Mouse (Mus musculus) heart, postnatal 14 days (tissue): ENCODE measurements around the gene Cacng4. TPM values are rescaled to one million over a fixed set of nuclear protein-coding genes. Genes with fewer than 3 reads are reported as not detected.

Experiments
- DNase-seq, 2 experiments: peaks; one replicate each; pipeline ENCODE4 v3.0.0; 2021 to 2022
- intact Hi-C: fragments of 180-260 bp; cut with DNase I; formaldehyde crosslinking; loops from one replicate; pipeline ENCODE4 v1.15.1; 2025
- total RNA-seq, 2 experiments: library from RNA; stranded (reverse); gene quantifications; 2 replicates each; pipeline ENCODE4 v1.2.3; 2021

The Cacng4 gene
- total RNA-seq, 2 experiments from 2014 or later = 0.33 to 0.49 TPM

DNA sequence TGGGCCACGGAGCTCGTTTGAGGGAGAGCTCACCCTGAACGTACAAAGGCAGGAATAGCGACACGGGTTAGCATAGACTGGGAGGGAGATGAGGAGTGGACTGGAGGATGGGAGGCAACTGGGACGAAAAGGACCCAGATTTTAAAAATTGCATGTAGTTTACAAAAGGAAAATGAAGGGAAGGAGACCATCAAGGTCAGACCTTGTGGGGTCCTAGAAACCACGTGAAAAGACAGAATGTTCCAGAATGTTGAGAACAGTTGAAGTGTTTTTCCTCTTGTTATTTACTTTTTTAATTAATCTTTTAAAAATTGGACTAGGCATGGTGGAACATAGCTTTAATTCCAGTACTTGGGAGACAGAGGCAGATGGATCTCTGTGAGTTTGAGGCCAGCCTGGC, 73.3 kb downstream of the Cacng4 start:
- intact Hi-C loops = no loop called here
- no peak for DNase-seq

DNA sequence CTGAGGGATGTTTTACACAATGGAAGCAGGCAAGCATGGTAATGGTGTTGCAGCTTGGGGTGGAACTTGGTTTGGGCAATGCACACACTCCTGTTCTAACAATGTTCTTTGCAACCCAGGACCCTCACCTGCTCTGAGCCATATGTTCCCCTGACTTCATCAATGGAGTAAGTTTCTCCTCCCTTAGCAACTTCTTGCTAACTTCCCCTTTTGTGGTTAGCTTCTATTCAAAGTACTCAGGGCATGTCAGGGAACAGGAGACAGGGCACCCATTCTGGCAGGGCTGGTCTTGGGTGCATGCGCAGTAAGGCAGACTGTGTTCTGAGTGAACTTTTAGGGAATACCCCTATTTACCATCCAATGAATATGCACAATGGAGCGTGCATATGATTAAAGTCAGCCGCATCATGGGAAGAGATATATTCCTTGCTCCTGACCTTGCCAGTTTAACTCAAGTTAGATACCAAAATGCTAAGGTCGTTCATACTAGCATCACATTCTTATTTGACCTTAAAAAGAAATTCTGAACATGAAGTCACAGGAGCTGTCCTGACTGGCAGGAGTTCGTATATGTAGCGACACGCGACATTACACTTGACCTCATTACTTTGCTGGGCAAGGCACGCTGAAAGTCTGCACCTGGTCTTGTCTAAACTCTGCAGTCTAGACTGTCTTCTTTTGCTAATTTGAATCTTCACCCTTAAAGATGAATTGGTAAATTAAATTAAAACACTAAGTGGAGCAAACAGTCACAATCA, 73.9 kb downstream of the Cacng4 start:
- no peak for DNase-seq
- intact Hi-C loops = no loop called here

DNA sequence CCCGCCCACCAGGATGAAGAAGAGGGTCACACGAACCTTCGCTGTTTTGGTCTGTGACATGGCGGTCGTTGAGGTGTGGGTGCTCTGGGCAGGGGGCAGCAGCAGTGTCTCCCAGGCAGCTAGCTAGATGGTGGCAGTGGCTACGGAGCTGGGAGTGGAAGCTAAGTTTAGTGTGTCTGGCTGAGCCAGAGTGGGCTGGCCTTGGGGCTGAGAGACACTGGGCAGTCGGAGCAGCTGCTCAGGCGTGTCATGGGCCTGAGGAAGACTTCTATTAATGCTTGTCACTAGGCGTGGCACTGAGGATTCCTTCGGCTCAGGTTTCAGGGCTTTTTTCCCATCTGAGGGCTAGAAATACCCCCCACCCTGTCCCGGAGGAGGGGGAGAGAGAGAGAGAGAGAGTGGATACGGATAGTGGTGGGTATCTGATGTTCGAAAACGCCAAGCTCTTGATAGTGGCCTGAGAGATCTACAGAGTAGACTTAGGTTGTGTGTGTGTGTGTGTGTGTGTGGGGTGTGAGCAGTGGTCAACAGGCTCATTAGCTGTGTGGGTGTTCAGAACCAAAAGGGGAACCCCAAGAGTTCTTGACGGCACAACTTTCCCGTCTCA, 77.9 kb downstream of the Cacng4 start, which contains the start of gene Cacng1:
Gene Cacng1, minus strand, starts transcription at position 191 of the 607 bp plus-strand sequence.
- intact Hi-C loops = no loop called here

DNA sequence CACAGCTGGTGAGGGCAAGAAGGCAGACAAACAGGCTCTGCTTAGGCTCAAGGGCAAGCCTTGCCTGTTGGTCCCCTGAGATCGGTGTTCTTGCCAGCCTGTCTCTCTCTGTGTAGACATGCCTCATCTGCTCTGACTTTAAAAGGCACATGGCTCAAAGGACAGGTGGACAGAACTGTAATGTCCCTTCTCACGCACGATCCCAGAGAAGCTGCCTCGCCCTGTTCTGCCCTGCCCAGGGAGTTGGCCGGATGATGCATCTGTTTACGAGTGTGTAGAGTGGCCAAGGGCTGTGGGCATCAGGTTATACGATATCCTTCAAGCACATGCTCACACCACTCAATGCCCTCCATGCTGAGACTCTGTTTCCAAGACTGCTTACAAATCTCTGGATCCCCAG, 80.0 kb downstream of the Cacng4 start:
- intact Hi-C loops = no loop called here
- DNase-seq = no peak

More for the DNA sequence above, 77.9 kb downstream of the Cacng4 start, which contains the start of gene Cacng1:
- no peak for DNase-seq

DNA sequence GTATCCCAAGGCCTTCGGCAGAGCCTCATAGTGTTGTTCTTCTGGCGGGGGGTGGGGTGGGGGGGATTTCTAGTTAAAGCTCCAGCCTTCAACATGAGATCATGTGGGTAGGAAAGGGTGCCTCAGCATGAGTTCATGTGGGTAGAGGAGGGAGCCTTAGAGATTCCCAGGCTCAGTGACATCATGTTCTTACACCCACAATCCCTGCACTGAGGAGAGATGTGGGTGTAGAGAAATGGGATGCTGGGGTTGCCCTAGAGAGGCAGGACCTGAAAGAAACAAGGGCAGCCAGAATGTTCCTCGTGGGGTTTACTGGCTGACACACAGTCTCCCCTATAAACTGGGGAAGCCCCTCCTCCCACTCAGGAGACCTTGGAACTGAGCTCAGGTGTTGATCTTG, 84.0 kb downstream of the Cacng4 start:
- intact Hi-C loops = no loop called here
- DNase-seq = no peak

DNA sequence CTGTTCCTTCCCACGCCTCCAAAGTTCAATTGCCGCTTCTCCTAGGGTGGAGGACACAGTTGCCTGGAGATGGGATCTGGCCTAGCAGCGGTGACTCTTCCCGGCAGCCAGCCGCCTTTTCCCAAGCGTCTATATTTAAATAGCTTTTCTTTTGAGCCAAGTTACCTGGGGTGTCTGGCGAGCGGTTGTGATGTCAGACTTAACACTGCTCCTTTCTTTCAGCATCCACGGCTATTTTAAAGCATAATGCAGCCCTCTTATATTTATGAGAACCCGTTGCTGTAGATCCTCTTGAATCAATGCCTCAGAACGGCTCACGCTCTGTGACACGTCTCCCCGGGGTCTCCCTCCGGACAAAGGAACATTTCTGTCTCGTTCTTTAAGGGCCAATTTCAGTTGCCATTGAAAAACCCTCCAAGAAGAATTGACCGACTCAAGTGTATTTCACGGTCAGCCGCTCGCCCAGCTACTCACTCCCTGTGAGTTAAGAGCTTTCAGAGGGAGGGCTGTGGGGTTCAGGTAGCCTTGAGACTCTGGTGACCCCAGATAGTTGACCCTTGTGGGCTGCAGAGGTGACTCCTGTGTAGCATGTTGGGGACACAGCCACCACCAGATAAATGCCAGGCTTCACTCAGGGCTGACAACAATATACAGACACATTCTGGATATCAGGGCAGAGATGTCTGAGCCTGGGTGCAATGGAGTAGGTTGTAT, 86.3 kb downstream of the Cacng4 start:
- no peak for DNase-seq
- intact Hi-C loops = no loop called here

DNA sequence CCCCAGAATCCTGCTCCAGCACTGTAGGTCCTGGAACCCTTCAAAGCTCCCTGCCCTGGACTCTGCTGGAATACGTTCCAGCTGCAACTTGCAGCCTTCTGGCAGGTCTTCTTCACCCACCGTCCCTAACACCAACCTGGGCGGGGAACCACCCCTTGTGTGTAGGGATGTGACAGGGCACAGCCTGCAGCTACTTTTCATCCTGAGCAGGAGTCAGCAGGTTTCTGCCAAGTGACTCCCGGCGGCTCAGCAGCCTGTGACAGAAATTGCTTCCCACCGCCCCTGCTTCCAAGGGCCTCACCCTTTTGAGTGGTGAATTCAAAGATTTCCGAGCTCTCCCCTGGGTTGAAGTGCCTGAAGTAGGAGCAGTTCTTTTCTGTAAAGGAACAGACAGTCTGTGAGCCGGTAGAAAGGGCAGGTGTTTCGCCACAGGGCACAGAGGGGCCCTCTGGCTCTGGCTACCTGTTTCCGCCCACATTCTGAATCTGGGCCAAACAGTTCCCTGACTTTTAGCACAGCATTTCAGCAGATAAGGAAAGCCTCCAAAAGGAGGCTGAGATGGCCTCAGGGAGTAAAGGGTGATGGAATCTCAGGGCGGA, 88.8 kb downstream of the Cacng4 start:
- no peak for DNase-seq
- intact Hi-C loops = no loop called here

DNA sequence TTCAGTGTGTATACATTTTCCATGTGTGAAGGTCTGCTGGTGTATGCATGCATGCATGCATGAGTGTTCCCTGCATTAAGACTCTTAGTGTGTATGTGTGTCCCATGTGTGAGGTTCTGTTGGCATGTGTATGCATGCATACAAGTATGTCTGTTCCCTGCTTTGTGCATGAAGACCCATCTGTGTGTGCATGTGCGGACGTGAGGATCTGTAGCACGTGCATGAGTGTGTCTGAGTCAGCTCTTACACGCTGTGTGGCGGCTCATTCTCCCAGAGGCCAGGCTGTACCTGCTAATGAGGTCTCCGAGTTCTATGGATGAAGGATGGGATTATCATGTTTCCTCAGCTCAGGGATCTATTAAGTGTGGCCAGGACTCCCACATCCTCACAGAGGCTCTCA, 89.3 kb downstream of the Cacng4 start:
- intact Hi-C loops = no loop called here
- DNase-seq = no peak

GRCm38 (mm10) chr11:107703272-107704134, 90.9 kb downstream of the Cacng4 start:
- DNase-seq = peak in 1 of 2 experiments; percentile 6
- intact Hi-C loops = no loop called here

DNA sequence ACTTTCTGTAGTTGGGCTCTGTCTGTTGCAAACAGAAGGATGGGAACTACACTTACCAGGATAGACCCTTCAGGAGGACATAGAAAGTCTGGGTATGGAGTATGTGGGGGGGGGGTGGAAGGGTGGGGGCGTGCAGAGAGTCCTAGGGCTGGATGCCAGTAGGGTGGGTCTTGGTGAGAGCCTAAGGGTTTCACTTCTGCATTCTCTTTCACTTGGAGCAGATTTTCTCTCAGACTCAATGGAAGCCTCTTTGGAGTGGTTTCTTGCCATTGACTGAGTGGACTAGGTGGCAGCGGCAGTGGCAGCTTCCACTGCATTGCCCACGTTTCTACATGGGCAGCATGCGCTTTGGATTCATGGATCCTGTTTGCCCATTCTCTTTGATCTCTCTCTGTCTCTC, 94.4 kb downstream of the Cacng4 start:
- DNase-seq = no peak
- intact Hi-C loops = no loop called here

DNA sequence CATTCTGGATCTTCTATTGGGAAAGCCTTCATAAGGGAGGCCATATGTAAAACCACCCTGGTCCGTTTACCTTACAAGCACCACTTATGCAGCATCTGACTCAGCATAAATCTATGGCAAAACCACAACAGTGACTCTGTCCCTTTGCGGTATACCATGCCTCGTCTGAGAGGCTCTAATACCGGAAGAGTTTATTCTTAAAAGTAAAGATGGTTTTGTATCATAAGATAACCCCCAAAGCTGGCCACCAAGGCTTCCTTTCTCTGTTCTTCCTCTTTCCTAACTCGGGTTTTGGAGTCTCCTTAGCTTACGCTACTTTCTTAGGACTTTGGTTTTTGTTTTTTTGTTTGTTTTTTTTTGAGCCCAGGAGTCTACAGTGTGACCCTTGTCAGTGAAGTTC, 101.0 kb downstream of the Cacng4 start:
- DNase-seq = no peak

DNA sequence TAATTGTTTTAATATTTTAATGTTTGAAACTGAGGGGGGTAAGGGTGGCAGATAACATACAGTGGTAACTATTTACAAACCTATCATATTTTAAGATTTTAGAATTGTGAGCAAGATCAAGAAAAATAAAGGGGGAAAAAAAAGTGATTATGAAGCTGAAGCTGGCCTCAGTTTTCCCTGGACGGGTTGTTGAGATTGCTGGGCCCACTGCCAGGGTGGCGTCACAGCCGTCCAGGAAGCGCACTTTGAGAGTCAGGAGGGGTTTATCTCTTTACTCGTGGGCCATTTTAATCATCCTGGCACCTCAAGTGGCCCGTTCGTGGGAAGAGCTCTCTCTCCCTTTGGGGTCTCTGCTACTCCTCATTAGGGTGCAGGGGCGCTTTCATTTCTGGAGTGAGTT, 102.8 kb downstream of the Cacng4 start:
- intact Hi-C loops = no loop called here
- peak in 1 of 2 experiments; percentile 34 for DNase-seq

More for the DNA sequence above, 101.0 kb downstream of the Cacng4 start:
- intact Hi-C loops = no loop called here

GRCm38 (mm10) chr11:107688480-107688879, 105.9 kb downstream of the Cacng4 start:
- intact Hi-C loops = no loop called here
- no peak for DNase-seq

- DNase-seq = no peak
- intact Hi-C loops = no loop called here
Observed at GRCm38 (mm10) chr11:107686290-107686689, 108.1 kb downstream of the Cacng4 start.

DNA sequence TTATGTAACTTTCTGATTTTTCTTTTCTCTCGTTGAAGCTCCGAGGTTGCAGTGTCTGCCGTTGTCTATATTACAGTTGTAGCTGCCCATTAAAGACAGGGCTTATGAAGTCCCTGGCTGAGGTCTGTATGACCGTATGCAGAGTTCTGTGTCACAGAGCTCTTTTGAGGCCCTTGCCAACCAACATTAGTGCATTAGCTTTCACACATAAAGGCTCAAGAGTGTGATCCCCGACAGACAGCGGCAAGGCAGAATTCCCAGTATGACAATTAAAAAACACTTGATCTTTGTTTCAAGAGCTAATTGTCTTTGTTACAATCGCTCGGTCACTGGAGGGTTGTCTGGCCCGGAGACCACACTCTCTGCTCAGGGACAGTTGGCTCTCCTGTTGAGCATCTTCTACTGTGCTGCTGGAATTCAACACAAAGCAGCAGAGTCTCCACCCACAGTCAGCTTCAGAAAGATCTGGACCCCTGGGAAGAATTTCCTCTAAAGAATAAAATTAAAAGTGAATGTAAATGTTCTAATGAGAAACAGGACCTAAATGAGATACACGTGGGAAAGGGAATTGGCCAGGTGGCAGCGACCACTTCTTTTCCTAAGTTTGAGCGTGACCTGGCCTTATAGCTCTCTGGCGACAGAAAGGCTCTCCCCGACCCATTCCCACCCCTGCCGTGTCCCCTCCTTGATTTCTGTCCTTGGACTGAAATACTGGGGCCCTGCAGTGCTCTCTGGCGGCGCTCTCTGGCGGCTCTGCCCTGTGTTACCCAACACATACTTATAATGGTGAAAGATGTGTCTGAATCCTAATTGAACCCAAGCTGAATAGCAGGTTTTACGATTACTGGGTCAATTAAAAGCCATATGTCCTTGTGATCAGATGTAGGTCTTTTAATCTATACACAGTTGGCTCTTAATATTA, 110.6 kb downstream of the Cacng4 start:
- DNase-seq = no peak
- intact Hi-C loops = no loop called here

GRCm38 (mm10) chr11:107682694-107683355, 111.5 kb downstream of the Cacng4 start:
- intact Hi-C loops = no loop called here
- no peak for DNase-seq
